Mouse (Mus musculus) limb, embryonic 14.5 days (tissue): ENCODE measurements around the gene Vgll1. TPM values are rescaled to one million over a fixed set of nuclear protein-coding genes. Genes with fewer than 3 reads are reported as not detected.

Experiments used
- ATAC-seq: fragments of 200-750 bp; cut with Nextera tagmentation; 2 replicates; pipeline ENCODE4 v1.8.0; 2017; ENCODE audit warnings: low read depth, moderate number of reproducible peaks, moderate TSS enrichment; ENCODE audit not compliant: low FRiP score
- DNase-seq: peaks from one replicate; pipeline ENCODE4 v3.0.0-alpha.2; 2015; ENCODE audit warnings: low spot score
- H3K27ac ChIP-seq: fragments of 300-500 bp; sonication (generic); replicated peaks from 2 replicates; pipeline ENCODE4 v1.5.1; 2014; ENCODE audit warnings: low read depth, mild to moderate bottlenecking, low read length, moderate library complexity, mixed read lengths
- H3K27me3 ChIP-seq: fragments of 300-500 bp; sonication (generic); 2 replicates; pipeline ENCODE4 v1.6.1; 2014; ENCODE audit warnings: low read length, mixed read lengths; ENCODE audit not compliant: control insufficient read depth, insufficient read depth
- H3K36me3 ChIP-seq: fragments of 300-500 bp; sonication (generic); 2 replicates; pipeline ENCODE4 v1.6.1; 2014; ENCODE audit warnings: mild to moderate bottlenecking, low read length, moderate library complexity, mixed read lengths; ENCODE audit not compliant: control insufficient read depth, insufficient read depth
- H3K4me1 ChIP-seq: fragments of 300-500 bp; sonication (generic); 2 replicates; pipeline ENCODE4 v1.6.1; 2014; ENCODE audit warnings: antibody characterized with exemption, low read length, mixed read lengths; ENCODE audit not compliant: control insufficient read depth, insufficient read depth
- H3K4me2 ChIP-seq: fragments of 300-500 bp; sonication (generic); replicated peaks from 2 replicates; pipeline ENCODE4 v1.6.1; 2014; ENCODE audit warnings: low read depth, mild to moderate bottlenecking, low read length, moderate library complexity; ENCODE audit not compliant: severe bottlenecking
- H3K4me3 ChIP-seq: fragments of 300-500 bp; sonication (generic); replicated peaks from 2 replicates; pipeline ENCODE4 v1.5.1; 2014; ENCODE audit warnings: low read length
- H3K9ac ChIP-seq: fragments of 300-500 bp; sonication (generic); 2 replicates; pipeline ENCODE4 v1.6.1; 2014; ENCODE audit warnings: mild to moderate bottlenecking, low read depth, low read length, moderate library complexity; ENCODE audit not compliant: severe bottlenecking
- H3K9me3 ChIP-seq: fragments of 300-500 bp; sonication (generic); 2 replicates; pipeline ENCODE4 v1.6.1; 2016; ENCODE audit warnings: low read length; ENCODE audit not compliant: control insufficient read depth
- POLR2A ChIP-seq: fragments of 200-500 bp; IDR thresholded peaks from 2 replicates; pipeline ENCODE4 v1.8.0; 2012; ENCODE audit warnings: inconsistent platforms, mild to moderate bottlenecking, moderate library complexity, borderline replicate concordance; ENCODE audit not compliant: insufficient read depth, insufficient read length; ENCODE audit errors: extremely low read depth
- WGBS: fragments of 180-500 bp; shearing (Covaris S2); extraction: QIAGEN DNeasy Blood & Tissue Kit; methylation state at CpG from one replicate; pipeline ENCODE4 v1.1.7; 2014; 5-methylcytosine and 5-hydroxymethylcytosine counted together
- polyA plus RNA-seq, 2 experiments: library from polyadenylated mRNA; depleted of rRNA in 1 of 2; stranded (reverse) in 1 of 2; unstranded in 1 of 2; fragments of >200 nt; fragmentation: Nextera tagmentation in 1 of 2; extraction: Ambion mirVana in 1 of 2; gene quantifications; 2 replicates each; pipeline versions ENCODE4 v1.2.1 to v1.2.3; 2012 to 2014

The Vgll1 gene
- polyA plus RNA-seq (2012; rRNA removed) (0.06 and 0.16 TPM in 2 replicates), polyA plus RNA-seq (2014; fragmentation: Nextera tagmentation; extraction: Ambion mirVana) (0.57 and 0.63 TPM in 2 replicates)

DNA sequence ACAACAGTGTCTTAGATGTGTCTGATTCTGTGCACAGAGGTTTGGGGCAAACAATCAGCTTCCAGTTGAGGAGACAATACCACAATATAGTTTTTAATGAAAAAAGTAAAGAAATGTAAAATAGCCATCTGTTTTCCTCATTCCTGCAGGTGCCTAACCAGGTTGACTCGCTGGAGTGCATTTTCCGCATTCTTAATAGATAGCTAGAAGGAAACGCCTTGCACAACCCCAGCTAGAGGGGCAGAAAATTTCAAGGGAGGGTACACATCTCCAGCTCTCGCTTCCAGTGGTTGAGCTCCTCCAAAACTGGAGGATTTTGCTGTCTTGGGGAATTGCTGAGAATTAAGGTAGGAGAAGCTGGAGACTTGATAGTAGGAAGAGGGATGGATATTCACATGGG lies at the start of gene Vgll1:
Gene Vgll1, plus strand, starts transcription at position 301 of the 400 bp plus-strand sequence.
- ATAC-seq (no peak), DNase-seq (no peak)
- Histone ChIP-seq H3K36me3 (no peaks in the 10 kb centered on the region), H3K27ac (no peak within 1 kb of the TSS), H3K4me2 (no peak within 1 kb of the TSS), H3K4me3 (no peak within 1 kb of the TSS), H3K9me3 (no peaks in the 10 kb centered on the region), H3K27me3 (no peaks in the 10 kb centered on the region), H3K9ac (no peak within 1 kb of the TSS), H3K4me1 (no peaks in the 10 kb centered on the region)
- TF ChIP-seq POLR2A: no peak
- 67% methylated on average over 4 of the region's 4 CpGs for WGBS

DNA sequence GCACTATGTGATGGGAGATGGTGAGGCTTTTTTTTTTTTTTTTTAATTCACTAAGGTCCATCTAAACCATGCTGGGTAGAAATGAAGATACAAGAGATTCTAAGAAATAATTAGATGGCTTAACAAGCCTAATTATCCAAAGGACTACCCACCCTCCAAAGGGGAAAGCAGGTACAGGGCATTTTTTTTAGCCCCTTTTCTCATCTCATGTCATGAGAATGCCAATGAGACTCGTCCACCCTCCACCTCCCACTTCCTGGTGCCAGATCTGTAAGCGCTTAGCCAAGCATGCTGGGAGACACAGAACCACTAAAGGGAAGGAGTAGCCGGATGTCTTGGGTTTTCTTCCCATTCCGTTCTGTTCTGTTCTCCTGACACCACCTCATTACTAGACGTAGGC lies 45.1 kb upstream of the Vgll1 start, which contains the start of gene Brs3:
Gene Brs3, plus strand, starts transcription at position 301 of the 400 bp plus-strand sequence.
- H3K36me3 ChIP-seq: no peaks in the 10 kb centered on the region
- H3K9me3 ChIP-seq: no peaks in the 10 kb centered on the region
- no peak within 1 kb of the TSS for H3K27ac ChIP-seq
- WGBS: 81% methylated on average over 5 of the region's 5 CpGs
- no peaks in the 10 kb centered on the region for H3K4me1 ChIP-seq
- no peak within 1 kb of the TSS for H3K9ac ChIP-seq
- H3K27me3 ChIP-seq: no peaks in the 10 kb centered on the region
- no peak for ATAC-seq
- no peak for DNase-seq
- no peak for TF ChIP-seq POLR2A
- no peak within 1 kb of the TSS for H3K4me2 ChIP-seq
- H3K4me3 ChIP-seq: no peak within 1 kb of the TSS

DNA sequence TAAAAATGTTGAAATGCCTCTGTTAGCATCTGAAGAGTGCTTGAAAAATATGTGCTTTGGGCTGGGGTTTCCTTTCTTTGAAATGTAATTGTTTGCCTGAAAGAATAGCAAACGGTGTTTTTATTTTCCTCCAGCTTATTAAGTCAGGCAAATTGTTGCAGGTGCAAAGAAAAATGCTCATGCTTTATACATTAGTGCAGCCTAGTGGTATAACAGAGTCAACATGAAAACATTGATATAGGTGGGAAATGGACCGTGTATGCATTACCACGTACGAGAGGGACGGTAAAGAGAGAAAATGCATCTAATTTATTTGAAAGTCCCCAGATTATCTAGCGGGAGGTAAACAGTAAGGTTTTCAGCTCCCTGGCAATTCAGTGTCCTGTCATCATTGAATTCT lies 44.0 kb upstream of the Vgll1 start:
- WGBS: 78% methylated on average over 6 of the region's 6 CpGs
- ATAC-seq: no peak
- no peak for DNase-seq

DNA sequence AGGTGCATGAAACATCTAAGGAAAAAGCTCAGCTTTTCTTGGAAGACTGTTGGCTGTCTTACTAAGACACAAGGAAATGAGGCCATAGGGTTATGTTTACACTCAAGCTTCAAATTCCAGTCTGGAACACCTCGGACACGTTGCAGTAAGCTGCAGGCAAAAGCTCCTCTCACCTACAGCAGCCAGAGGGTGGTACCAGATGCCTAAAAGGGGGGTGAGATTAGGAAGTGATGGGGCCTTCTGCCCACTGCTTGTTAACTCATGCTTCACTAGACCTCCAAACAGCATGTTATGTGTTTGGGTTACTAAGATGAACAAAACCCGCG lies 35.1 kb upstream of the Vgll1 start:
- Histone ChIP-seq H3K4me2 (peak overlapping the region; percentile 46), H3K4me1 (no peaks in the 10 kb centered on the region), H3K36me3 (peaks cover 8% of the 10 kb centered on the region), H3K27me3 (no peaks in the 10 kb centered on the region), H3K9ac (peak overlapping the region; percentile 78), H3K4me3 (peak overlapping the region; percentile 50), H3K9me3 (no peaks in the 10 kb centered on the region), H3K27ac (peak overlapping the region; percentile 96)
- ATAC-seq: peak; percentile 58; the same call in 1 of the 2 replicates
- peak; percentile 22 for DNase-seq
- WGBS: 28% methylated on average over 4 of the region's 4 CpGs
- TF ChIP-seq POLR2A: no peak

More for the DNA sequence above, 44.0 kb upstream of the Vgll1 start:
- Histone ChIP-seq H3K9me3 (no peaks in the 10 kb centered on the region), H3K27ac (no peak overlapping the region), H3K4me1 (no peaks in the 10 kb centered on the region), H3K36me3 (no peaks in the 10 kb centered on the region), H3K4me3 (no peak overlapping the region), H3K9ac (no peak overlapping the region), H3K4me2 (no peak overlapping the region), H3K27me3 (no peaks in the 10 kb centered on the region)
- no peak for TF ChIP-seq POLR2A

DNA sequence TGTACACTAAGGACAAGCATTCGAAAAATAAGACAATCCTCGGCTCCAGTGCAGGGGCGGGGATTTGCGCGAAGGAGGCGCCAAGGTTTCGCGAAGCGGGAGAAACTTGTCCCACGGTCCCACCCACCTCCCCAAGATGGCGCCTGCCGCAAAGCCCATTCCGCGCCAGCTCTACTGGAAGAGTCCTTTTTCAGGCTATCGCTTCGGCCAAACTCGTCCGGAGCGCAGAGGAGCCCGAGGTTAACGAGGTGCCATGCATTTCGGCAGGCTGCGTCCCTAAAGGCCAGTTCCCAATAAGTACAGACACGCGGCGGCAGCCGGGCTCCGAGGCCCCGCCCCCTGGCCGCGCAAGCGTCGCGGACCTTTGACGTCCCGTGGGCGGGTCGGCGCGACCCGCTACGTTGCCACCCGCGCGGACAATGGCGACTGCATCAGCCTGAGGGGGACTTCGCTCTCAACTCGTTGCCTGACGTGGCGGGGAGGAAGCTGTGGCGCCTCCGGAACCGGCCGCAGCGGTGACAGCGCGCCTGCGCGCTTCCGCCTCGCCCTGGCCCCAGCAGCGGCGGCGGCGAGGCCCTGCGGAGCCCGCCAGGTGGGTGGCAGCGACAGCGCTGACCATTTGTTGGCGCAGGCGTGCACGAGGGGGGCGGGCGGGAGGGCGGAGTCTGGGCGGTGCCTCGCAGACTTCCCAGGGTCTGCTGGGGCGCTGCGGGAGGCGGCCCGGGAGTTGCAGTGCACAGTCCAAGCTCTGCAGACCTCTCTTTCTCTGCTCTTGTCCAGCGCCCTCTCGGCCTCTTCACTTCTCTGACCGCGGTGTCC lies 34.5 kb upstream of the Vgll1 start, which contains the start of gene Htatsf1:
Gene Htatsf1, plus strand, starts transcription at position 410 of the 819 bp plus-strand sequence.
- Histone ChIP-seq H3K36me3 (peaks cover 13% of the 10 kb centered on the region), H3K4me2 (peak within 1 kb of the TSS; percentile 47), H3K27ac (peak within 1 kb of the TSS; percentile 96), H3K27me3 (no peaks in the 10 kb centered on the region), H3K4me1 (no peaks in the 10 kb centered on the region), H3K9me3 (no peaks in the 10 kb centered on the region), H3K4me3 (peak within 1 kb of the TSS; percentile 50), H3K9ac (peak within 1 kb of the TSS; percentile 78)
- no peak for TF ChIP-seq POLR2A
- ATAC-seq (peak; percentile 95), DNase-seq (peak; percentile 70)
- 21% methylated on average over 44 of the region's 85 CpGs for WGBS
